Comparison of ENCODE assay signal across 30 mouse cellular contexts in genomic region chr16:95820606-95821005, GRCm38 (mm10).
A peak's percentile ranks its signal among the peaks of the same experiment; 100 is the strongest.
DNase-seq lines count a peak whose midpoint lies in the region; ATAC-seq and TF ChIP-seq lines count a peak whose summit lies in the region.
"Had no signal": no experiment of that assay in that cellular context is flagged by ENCODE, and none has a peak within 500 bp of the region (broad histone marks: within the 10 kb centered on the region; RNA-seq: fewer than 3 reads in every experiment).

No protein-coding gene starts in this region.

- no peaks in the 10 kb centered on the region for H3K36me3 ChIP-seq in kidney, postnatal 0 days (ENCODE audit: insufficient read depth, low read length)
- H3K36me3 ChIP-seq in kidney, embryonic 15.5 days, result no peaks in the 10 kb centered on the region
- H3K36me3 ChIP-seq in thymus, adult 2 months (ENCODE audit: control insufficient read depth, insufficient read depth, low read length), result no peaks in the 10 kb centered on the region
- H3K36me3 ChIP-seq: embryonic facial prominence, embryonic 10.5 days; embryonic facial prominence, embryonic 13.5 days; forebrain, embryonic 12.5 days; forebrain, embryonic 15.5 days; G1E; heart, embryonic 12.5 days; heart, embryonic 15.5 days; hindbrain, embryonic 10.5 days; hindbrain, embryonic 13.5 days had no signal

- no peaks in the 10 kb centered on the region for H3K9me3 ChIP-seq in kidney, postnatal 0 days (replicated peaks; ENCODE audit: low read length)
- no peaks in the 10 kb centered on the region for H3K9me3 ChIP-seq in kidney, embryonic 15.5 days (replicated peaks)
- H3K9me3 ChIP-seq: forebrain, embryonic 15.5 days; heart, embryonic 15.5 days; hindbrain, embryonic 13.5 days had no signal

- ATAC-seq in kidney, postnatal 0 days (replicated peaks; ENCODE audit: low FRiP score, low read depth), result no peak
- ATAC-seq in kidney, embryonic 15.5 days (replicated peaks; ENCODE audit: low FRiP score), result no peak
- ATAC-seq in monocyte, adult 5-6 weeks (replicated peaks; ENCODE audit: insufficient number of reproducible peaks, low FRiP score, low TSS enrichment, poor library complexity, severe bottlenecking), result no peak
- ATAC-seq: forebrain, embryonic 15.5 days; hindbrain, embryonic 16.5 days; Patski had no signal

- peak; percentile 56 for DNase-seq in kidney, postnatal 0 days (ENCODE audit: low spot score)
- no peak for DNase-seq in thymus, adult 2 months
- DNase-seq in thymus, postnatal 36 days, result no peak
- DNase-seq in natural killer cell, adult 2 months (ENCODE audit: low spot score in 2 of 2), result peak; percentile 23 to 31
- DNase-seq: adrenal gland, adult 2 months; adrenal gland, postnatal 14 days; cerebellum, adult 11 months; cerebellum, adult 8-10 months; cerebellum, postnatal 10 days; cerebellum, postnatal 36 days; embryo, embryonic 11 days; gastrocnemius, postnatal 25 days; heart, adult 18-20 months; heart, postnatal 10 days; heart, postnatal 36 days had no signal

- H3K9ac ChIP-seq in kidney, postnatal 0 days (ENCODE audit: low read depth, low read length), result no peak overlapping the region
- H3K9ac ChIP-seq in kidney, embryonic 15.5 days, result no peak overlapping the region
- H3K9ac ChIP-seq: embryonic facial prominence, embryonic 13.5 days; forebrain, embryonic 12.5 days; forebrain, embryonic 15.5 days; heart, embryonic 12.5 days; heart, embryonic 15.5 days; hindbrain, embryonic 13.5 days had no signal

- no peak overlapping the region for H3K4me3 ChIP-seq in kidney, postnatal 0 days (replicated peaks; ENCODE audit: low read depth, low read length)
- no peak overlapping the region for H3K4me3 ChIP-seq in kidney, embryonic 15.5 days (replicated peaks)
- no peak overlapping the region for H3K4me3 ChIP-seq in thymus, adult 2 months (ENCODE audit: control insufficient read depth, insufficient read depth, low read length)
- H3K4me3 ChIP-seq: embryonic facial prominence, embryonic 10.5 days; embryonic facial prominence, embryonic 13.5 days; erythroblast, embryonic 14.5 days; forebrain, embryonic 12.5 days; forebrain, embryonic 15.5 days; heart, embryonic 12.5 days; heart, embryonic 15.5 days; hindbrain, embryonic 10.5 days; hindbrain, embryonic 13.5 days had no signal

- no peaks in the 10 kb centered on the region for H3K27me3 ChIP-seq in kidney, postnatal 0 days (ENCODE audit: insufficient read depth, low read length)
- no peaks in the 10 kb centered on the region for H3K27me3 ChIP-seq in kidney, embryonic 15.5 days
- no peaks in the 10 kb centered on the region for H3K27me3 ChIP-seq in thymus, adult 2 months (ENCODE audit: control insufficient read depth, insufficient read depth, low read length)
- H3K27me3 ChIP-seq: CH12.LX; embryonic facial prominence, embryonic 13.5 days; forebrain, embryonic 15.5 days; heart, embryonic 15.5 days; hindbrain, embryonic 13.5 days; Patski had no signal

- WGBS in kidney, postnatal 0 days, result 39% methylated on average over 8 of the region's 8 CpGs
- 43% methylated on average over 8 of the region's 8 CpGs for WGBS in kidney, embryonic 15.5 days
- whole genome bisulfite sequencing in thymus, adult 2 months, result 71% methylated on average over 8 of the region's 8 CpGs

- TF ChIP-seq CTCF in kidney, postnatal 0 days (IDR thresholded peaks at IDR 0.05; ENCODE audit: low read depth), result 0 out of 2 replicates have a peak, but pooled peaks have one; percentile 10
- TF ChIP-seq CTCF in thymus, adult 2 months (IDR thresholded peaks at IDR 0.05; ENCODE audit: borderline replicate concordance, control insufficient read depth, extremely low read depth, insufficient read depth, low read length, poor library complexity), result no peak

- no peak overlapping the region for H3K4me2 ChIP-seq in kidney, postnatal 0 days (ENCODE audit: low read length)
- H3K4me2 ChIP-seq in kidney, embryonic 15.5 days, result no peak overlapping the region
- H3K4me2 ChIP-seq: embryonic facial prominence, embryonic 13.5 days; forebrain, embryonic 12.5 days; forebrain, embryonic 15.5 days; heart, embryonic 12.5 days; heart, embryonic 15.5 days; hindbrain, embryonic 13.5 days had no signal

- TF ChIP-seq POLR2A in thymus, adult 2 months (IDR thresholded peaks at IDR 0.05; ENCODE audit: control insufficient read depth, extremely low read depth, insufficient read depth, low read length, poor library complexity), result no peak

- H3K27ac ChIP-seq in kidney, postnatal 0 days, result no peak overlapping the region
- H3K27ac ChIP-seq in kidney, embryonic 15.5 days, result no peak overlapping the region
- H3K27ac ChIP-seq in thymus, adult 2 months (ENCODE audit: control insufficient read depth, insufficient read depth, low read length), result peak overlapping the region; percentile 77
- H3K27ac ChIP-seq: embryonic facial prominence, embryonic 10.5 days; embryonic facial prominence, embryonic 13.5 days; forebrain, embryonic 12.5 days; forebrain, embryonic 15.5 days; heart, embryonic 15.5 days; hindbrain, embryonic 10.5 days; hindbrain, embryonic 13.5 days had no signal

- H3K4me1 ChIP-seq in kidney, postnatal 0 days (replicated peaks; ENCODE audit: insufficient read depth, low read length), result peaks cover 17% of the 10 kb centered on the region
- H3K4me1 ChIP-seq in kidney, embryonic 15.5 days, result peaks cover 25% of the 10 kb centered on the region
- H3K4me1 ChIP-seq in thymus, adult 2 months (replicated peaks; ENCODE audit: control insufficient read depth, insufficient read depth, low read length), result peaks cover 65% of the 10 kb centered on the region

Comparison
In these comparisons a context has a peak if more than half of its experiments do, and no peak if none do; other contexts are left out.
1. DNase-seq: peak in kidney, postnatal 0 days (single experiment) and natural killer cell, adult 2 months (2 of 2); none in thymus, adult 2 months (single experiment) and thymus, postnatal 36 days (0 of 2).